Mouse (Mus musculus): ENCODE measurements at regions not wholly inside any gene's neighbourhood (a gene's known extent, or its start where the extent isn't known, plus 50 kb on each side); places are given as distances from the start of the nearest gene placed in this dataset.

DNA sequence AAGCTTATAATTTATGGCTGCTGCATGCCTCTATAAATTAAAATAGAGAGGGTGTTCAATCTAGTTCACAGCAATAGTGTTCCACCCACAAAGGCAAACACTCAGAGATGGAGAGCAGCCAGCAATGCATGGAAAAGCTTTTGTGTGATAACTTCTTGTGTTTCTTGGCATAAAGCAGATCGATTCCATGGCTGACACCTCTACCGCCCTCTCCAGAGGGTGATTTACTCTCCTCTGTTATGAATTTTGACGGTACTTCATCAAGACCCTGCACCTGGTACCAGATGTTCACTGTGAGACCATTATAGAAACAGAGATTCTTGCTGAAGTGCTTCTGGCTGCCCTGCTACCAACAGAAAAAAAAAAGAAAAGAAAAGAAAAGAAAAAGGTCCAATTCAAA is 54.1 kb upstream of the Btc start:
- intact Hi-C loops (cut with DNase I): no loop called here
- TF ChIP-seq CTCF (IDR thresholded peaks at IDR 0.05): no peak
- no peak overlapping the region for H3K4me3 ChIP-seq
- no peak for DNase-seq
- H3K27ac ChIP-seq: no peak overlapping the region

DNA sequence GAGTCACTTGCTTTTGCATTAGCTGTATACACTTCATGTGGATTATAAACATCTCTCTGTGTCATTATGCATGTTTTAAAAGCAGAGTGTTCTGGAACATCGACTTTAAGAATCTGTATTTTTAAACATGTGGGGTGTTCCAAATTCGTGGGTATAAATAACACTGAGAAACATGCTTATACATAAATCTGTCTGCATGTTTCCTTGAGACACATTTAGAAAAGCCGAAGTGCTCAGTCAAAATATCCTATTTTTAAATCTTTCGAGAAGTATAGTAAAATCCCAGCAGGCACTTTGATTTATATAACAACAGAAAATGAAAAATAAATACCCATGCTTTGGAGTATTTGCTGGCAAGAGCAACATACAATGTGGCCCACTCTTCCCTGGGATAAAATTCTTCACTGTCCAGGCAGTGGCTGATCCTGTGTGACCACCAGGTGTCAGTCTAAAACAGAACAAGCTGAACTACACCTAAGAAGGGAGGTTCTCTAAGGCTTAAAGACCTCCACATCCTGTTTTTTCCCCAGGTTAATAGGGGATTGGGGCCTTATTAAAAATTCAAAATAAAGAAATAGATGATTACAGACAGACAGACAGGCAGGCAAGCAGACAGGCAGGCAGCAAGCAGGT is 52.4 kb upstream of the Parm1 start:
- H3K4me3 ChIP-seq: no peak overlapping the region
- TF ChIP-seq CTCF (IDR thresholded peaks at IDR 0.05): peak; percentile 78
- intact Hi-C loops (cut with DNase I): loop anchor here (2.0 to 5.0 kb wide), 2 partner anchors 487 to 538 kb away; no protein-coding TSS in a partner anchor
- no peak overlapping the region for H3K27ac ChIP-seq
- no peak for DNase-seq

Data from gastrocnemius, adult 2 months (tissue).